Mouse (Mus musculus) spleen, adult 10 weeks (tissue): Measurements from ENCODE around the gene Abcc3. TPM values are rescaled to one million over a fixed set of nuclear protein-coding genes. Genes with fewer than 3 reads are reported as not detected.

Experiments
- polyA plus RNA-seq: library from polyadenylated mRNA; stranded (reverse); fragments of 350-450 nt; fragmentation: Illumina TruSeq; extraction: RNeasy Lipid Tissue Mini Kit (QIAGEN cat#74804); gene quantifications from one replicate; pipeline ENCODE4 v1.2.3, GENCODE M21; 2015; ENCODE audit warnings: low replicate concordance; ENCODE audit not compliant: insufficient read depth

Gene Abcc3
- 15.6 TPM for polyA plus RNA-seq

GRCm38 (mm10) chr11:94392672-94393109 is at the start of gene Abcc3:
Gene Abcc3, minus strand, starts transcription at chr11:94392997.

GRCm38 (mm10) chr11:94327693-94328643 is 64.8 kb downstream of the Abcc3 start, which contains the start of gene Ankrd40:
Gene Ankrd40, plus strand, starts transcription at chr11:94328001.

GRCm38 (mm10) chr11:94321931-94322400 is 70.8 kb downstream of the Abcc3 start, which contains the start of gene Luc7l3:
Gene Luc7l3, minus strand, starts transcription at chr11:94321988.

Other genes with a start within 250 kb of the Abcc3 start
- 16.8 TPM for gene Tob1, start 181.5 kb downstream of the Abcc3 start, polyA plus RNA-seq
- gene Wfikkn2, start 147.0 kb downstream of the Abcc3 start, polyA plus RNA-seq: 0.77 TPM
- not detected for gene Gm21885, start 111.1 kb downstream of the Abcc3 start, polyA plus RNA-seq
- 285 TPM for gene Luc7l3, start 71.0 kb downstream of the Abcc3 start, polyA plus RNA-seq
- gene Ankrd40, start 65.0 kb downstream of the Abcc3 start, polyA plus RNA-seq: 64.1 TPM
- gene Cacna1g, start 81.2 kb upstream of the Abcc3 start, polyA plus RNA-seq: 0.76 TPM
- gene Spata20, start 93.2 kb upstream of the Abcc3 start, polyA plus RNA-seq: not detected
- gene Epn3, start 107.0 kb upstream of the Abcc3 start, polyA plus RNA-seq: not detected
- 0.18 TPM for gene Mycbpap, start 128.7 kb upstream of the Abcc3 start, polyA plus RNA-seq
- 5.6 TPM for gene Rsad1, start 156.3 kb upstream of the Abcc3 start, polyA plus RNA-seq
- not detected for gene Chad, start 172.1 kb upstream of the Abcc3 start, polyA plus RNA-seq
- gene Acsf2, start 208.9 kb upstream of the Abcc3 start, polyA plus RNA-seq: 46.7 TPM
- gene Lrrc59, start 236.8 kb upstream of the Abcc3 start, polyA plus RNA-seq: 50.7 TPM